Mouse (Mus musculus) forebrain, embryonic 14.5 days (tissue): Measurements from ENCODE around the gene Tstd1. TPM values are rescaled to one million over a fixed set of nuclear protein-coding genes. Genes with fewer than 3 reads are reported as not detected.

Source experiments
- ATAC-seq: fragments of 200-750 bp; cut with Nextera tagmentation; 2 replicates; pipeline ENCODE4 v1.8.0; 2017; ENCODE audit warnings: mild to moderate bottlenecking, moderate library complexity
- DNase-seq: peaks from one replicate; pipeline ENCODE4 v3.0.0-alpha.2; 2015; ENCODE audit warnings: low spot score
- H3K27ac ChIP-seq: fragments of 300-500 bp; sonication (generic); 2 replicates; pipeline ENCODE4 v1.5.1; 2014; ENCODE audit warnings: low read depth, mild to moderate bottlenecking, control low read depth, low read length, moderate library complexity
- H3K27me3 ChIP-seq: fragments of 300-500 bp; sonication (generic); replicated peaks from 2 replicates; pipeline ENCODE4 v1.6.1; 2014; ENCODE audit warnings: low read length, control low read depth, mixed read lengths; ENCODE audit not compliant: control insufficient read depth, insufficient read depth
- H3K36me3 ChIP-seq: fragments of 300-500 bp; sonication (generic); 2 replicates; pipeline ENCODE4 v1.6.1; 2014; ENCODE audit warnings: low read length, control low read depth; ENCODE audit not compliant: control insufficient read depth, insufficient read depth
- H3K4me1 ChIP-seq: fragments of 300-500 bp; sonication (generic); 2 replicates; pipeline ENCODE4 v1.6.1; 2014; ENCODE audit warnings: antibody characterized with exemption, low read length, control low read depth; ENCODE audit not compliant: control insufficient read depth, insufficient read depth
- H3K4me2 ChIP-seq: fragments of 300-500 bp; sonication (generic); 2 replicates; pipeline ENCODE4 v1.6.1; 2014; ENCODE audit warnings: mild to moderate bottlenecking, control low read depth, low read length
- H3K4me3 ChIP-seq: fragments of 300-500 bp; sonication (generic); 2 replicates; pipeline ENCODE4 v1.5.1; 2014; ENCODE audit warnings: low read depth, low read length, control low read depth
- H3K9ac ChIP-seq: fragments of 300-500 bp; sonication (generic); 2 replicates; pipeline ENCODE4 v1.6.1; 2014; ENCODE audit warnings: mild to moderate bottlenecking, low read length, control low read depth, moderate library complexity
- H3K9me3 ChIP-seq: fragments of 300-500 bp; sonication (generic); replicated peaks from 2 replicates; pipeline ENCODE4 v1.6.1; 2016; ENCODE audit warnings: low read length, control low read depth, mixed read lengths; ENCODE audit not compliant: control insufficient read depth
- WGBS: fragments of 180-500 bp; shearing (Covaris S2); extraction: QIAGEN DNeasy Blood & Tissue Kit; methylation state at CpG from one replicate; pipeline ENCODE4 v1.1.7; 2014; 5-methylcytosine and 5-hydroxymethylcytosine counted together
- polyA plus RNA-seq: library from polyadenylated mRNA; unstranded; fragments of >200 nt; fragmentation: Nextera tagmentation; extraction: Ambion mirVana; gene quantifications from 2 replicates; pipeline ENCODE4 v1.2.1, GENCODE M21; 2014

Tstd1 gene
- polyA plus RNA-seq, 1 experiment from 2014 or later = 4.5 TPM

DNA sequence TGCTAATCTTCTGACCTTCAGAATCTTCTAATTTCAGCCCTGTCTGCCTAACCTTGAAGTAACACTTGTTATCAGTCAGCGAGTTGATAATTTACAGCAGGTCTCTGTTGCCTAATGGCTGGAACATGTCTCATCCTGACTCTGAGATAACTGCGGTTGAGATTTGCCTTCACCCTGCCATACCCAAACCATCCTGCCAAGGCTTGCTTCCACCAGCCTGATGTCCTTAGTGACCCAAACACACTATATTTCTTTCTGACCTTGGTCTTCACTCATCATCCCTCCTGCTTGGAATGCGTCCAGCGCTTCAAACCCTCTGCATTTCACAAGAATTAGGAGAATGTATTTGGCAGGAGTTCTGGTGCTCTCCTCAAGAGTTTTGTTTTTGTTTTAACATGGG lies 6.5 kb downstream of the Tstd1 start:
- WGBS = 86% methylated on average over 4 of the region's 4 CpGs
- DNase-seq (no peak), ATAC-seq (no peak)
- Histone ChIP-seq H3K4me3 (no peak overlapping the region), H3K27ac (no peak overlapping the region), H3K9me3 (no peaks in the 10 kb centered on the region), H3K9ac (no peak overlapping the region), H3K4me2 (no peak overlapping the region), H3K36me3 (peaks cover 14% of the 10 kb centered on the region), H3K27me3 (no peaks in the 10 kb centered on the region), H3K4me1 (no peaks in the 10 kb centered on the region)

DNA sequence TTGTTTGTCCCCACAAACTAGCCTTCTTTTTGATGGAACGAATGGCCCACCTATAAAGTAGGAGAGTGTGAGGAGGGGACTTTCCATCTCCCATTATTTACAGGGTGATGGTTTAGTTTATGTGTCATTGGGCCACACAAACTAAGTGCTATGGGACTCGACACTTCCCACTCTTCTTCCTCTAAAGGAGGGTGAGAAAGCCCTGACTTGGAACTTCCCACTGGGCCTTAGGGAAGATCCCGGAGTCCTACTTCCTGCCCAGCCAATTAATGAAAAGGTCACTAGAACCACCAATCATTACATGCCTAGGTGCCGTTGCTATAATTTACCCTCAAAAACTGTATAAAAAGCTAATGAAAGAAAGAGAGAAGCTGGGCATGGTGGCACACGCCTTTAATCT lies 13.5 kb downstream of the Tstd1 start:
- H3K9ac ChIP-seq = no peak overlapping the region
- H3K9me3 ChIP-seq = no peaks in the 10 kb centered on the region
- WGBS = 81% methylated on average over 5 of the region's 5 CpGs
- H3K36me3 ChIP-seq = no peaks in the 10 kb centered on the region
- DNase-seq (no peak), ATAC-seq (no peak)
- peaks cover 6% of the 10 kb centered on the region; the same call in 1 of the 2 replicates for H3K27me3 ChIP-seq
- no peak overlapping the region for H3K27ac ChIP-seq
- no peaks in the 10 kb centered on the region for H3K4me1 ChIP-seq
- no peak overlapping the region for H3K4me2 ChIP-seq
- no peak overlapping the region for H3K4me3 ChIP-seq

DNA sequence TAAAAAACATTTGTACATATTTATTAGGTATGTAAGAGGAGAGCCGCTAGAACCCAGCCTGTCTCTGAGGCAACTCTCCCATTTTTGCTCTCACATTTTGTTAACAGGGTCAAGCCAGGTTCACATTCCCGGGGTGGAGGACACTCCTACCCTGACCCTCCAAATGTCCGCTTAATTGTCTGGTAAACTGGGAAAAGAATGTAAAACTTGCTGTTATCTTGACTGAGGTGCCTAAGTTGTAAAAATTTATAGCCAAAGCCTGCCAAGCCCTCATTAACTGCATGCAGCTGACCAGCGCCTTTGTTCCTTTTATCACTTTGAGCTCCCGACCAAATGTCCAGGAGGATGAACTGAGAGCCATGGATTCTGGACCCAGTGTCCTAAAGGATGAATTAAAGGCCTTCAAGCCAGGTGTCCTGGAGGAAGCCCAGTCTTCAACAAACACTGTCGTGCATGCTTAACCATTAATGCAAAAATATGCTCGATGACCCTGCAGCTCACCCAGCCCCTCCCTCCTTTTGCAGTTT lies 16.7 kb downstream of the Tstd1 start:
- no peaks in the 10 kb centered on the region for H3K9me3 ChIP-seq

DNA sequence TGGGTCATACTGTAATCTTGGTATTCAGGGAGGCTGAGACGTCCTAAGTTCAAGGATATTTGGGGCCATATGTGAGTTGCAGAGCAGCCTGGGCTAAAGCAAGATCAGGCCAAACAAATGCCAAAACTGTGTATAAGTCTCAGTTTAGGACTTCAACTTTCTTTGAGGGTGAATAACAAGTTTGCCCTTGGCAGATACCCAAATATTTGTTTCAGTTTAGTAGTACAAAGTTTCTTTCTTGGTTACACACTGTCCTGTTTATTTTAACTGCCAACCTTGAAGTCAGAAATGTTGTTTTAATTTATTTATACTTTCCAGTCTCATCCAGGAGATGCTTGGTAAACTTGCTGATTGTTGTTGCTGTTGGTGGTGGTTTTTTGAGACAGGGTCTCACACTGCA lies 17.3 kb downstream of the Tstd1 start:
- Histone ChIP-seq H3K9me3 (no peaks in the 10 kb centered on the region), H3K36me3 (no peaks in the 10 kb centered on the region), H3K27me3 (peaks cover 15% of the 10 kb centered on the region; the same call in 1 of the 2 replicates), H3K4me2 (no peak overlapping the region), H3K9ac (no peak overlapping the region), H3K4me1 (no peaks in the 10 kb centered on the region), H3K4me3 (no peak overlapping the region), H3K27ac (no peak overlapping the region)
- DNase-seq = no peak
- WGBS = 68% methylated on average over 1 of the region's 1 CpGs
- no peak for ATAC-seq

More for the DNA sequence above, 16.7 kb downstream of the Tstd1 start:
- Histone ChIP-seq H3K9ac (no peak overlapping the region), H3K4me1 (no peaks in the 10 kb centered on the region), H3K4me3 (no peak overlapping the region), H3K27ac (no peak overlapping the region), H3K36me3 (no peaks in the 10 kb centered on the region), H3K4me2 (no peak overlapping the region), H3K27me3 (peaks cover 15% of the 10 kb centered on the region; the same call in 1 of the 2 replicates)
- WGBS = 80% methylated on average over 7 of the region's 7 CpGs
- DNase-seq (no peak), ATAC-seq (no peak)

DNA sequence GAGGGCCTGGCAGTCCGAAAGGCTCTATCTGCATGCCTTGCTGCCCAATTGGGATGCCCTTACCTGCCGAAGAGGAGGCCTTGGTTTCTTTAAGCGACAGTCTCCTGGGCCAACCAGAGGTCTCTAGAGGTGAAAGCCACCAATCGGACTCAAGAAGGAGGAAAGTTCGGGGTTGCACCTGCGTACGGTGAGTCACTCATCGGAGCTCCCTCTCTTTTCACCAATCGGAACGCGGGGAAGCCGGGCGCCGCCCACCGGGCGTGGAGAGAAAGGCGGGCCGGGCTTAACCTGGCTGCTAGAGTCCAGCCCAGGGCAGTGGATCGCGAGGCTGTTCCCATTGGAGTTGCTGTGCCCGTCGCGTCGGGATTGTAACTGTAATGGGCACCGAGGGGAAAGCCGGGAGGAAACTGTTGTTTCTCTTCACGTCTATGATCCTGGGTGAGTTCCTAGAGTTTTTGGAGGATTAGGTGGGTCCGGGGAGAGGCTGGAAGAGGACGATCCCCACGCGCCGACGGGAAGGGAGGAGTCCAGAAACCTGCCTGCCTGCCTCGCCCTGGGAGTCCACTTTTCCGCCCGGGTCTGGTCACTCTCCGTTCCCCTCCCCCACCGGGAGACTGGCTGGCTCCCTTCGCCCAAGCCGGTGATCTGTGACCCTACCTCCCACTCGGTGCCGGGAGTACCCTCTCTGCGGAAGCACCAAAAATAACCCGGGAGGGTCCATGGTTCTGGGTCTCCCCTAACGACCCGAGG lies 18.8 kb downstream of the Tstd1 start, which contains the start of gene F11r:
Gene F11r, plus strand, starts transcription at position 272 of the 750 bp plus-strand sequence.
- Histone ChIP-seq H3K9ac (peak within 1 kb of the TSS; percentile 18; the same call in 1 of the 2 replicates), H3K27ac (no peak within 1 kb of the TSS), H3K36me3 (no peaks in the 10 kb centered on the region), H3K4me2 (peak within 1 kb of the TSS; percentile 49), H3K9me3 (no peaks in the 10 kb centered on the region), H3K4me3 (peak within 1 kb of the TSS; percentile 27), H3K27me3 (peaks cover 15% of the 10 kb centered on the region; the same call in 1 of the 2 replicates), H3K4me1 (no peaks in the 10 kb centered on the region)
- WGBS = under 1% methylated on average over 46 of the region's 46 CpGs
- DNase-seq (peak; percentile 26), ATAC-seq (peak; percentile 62)

DNA sequence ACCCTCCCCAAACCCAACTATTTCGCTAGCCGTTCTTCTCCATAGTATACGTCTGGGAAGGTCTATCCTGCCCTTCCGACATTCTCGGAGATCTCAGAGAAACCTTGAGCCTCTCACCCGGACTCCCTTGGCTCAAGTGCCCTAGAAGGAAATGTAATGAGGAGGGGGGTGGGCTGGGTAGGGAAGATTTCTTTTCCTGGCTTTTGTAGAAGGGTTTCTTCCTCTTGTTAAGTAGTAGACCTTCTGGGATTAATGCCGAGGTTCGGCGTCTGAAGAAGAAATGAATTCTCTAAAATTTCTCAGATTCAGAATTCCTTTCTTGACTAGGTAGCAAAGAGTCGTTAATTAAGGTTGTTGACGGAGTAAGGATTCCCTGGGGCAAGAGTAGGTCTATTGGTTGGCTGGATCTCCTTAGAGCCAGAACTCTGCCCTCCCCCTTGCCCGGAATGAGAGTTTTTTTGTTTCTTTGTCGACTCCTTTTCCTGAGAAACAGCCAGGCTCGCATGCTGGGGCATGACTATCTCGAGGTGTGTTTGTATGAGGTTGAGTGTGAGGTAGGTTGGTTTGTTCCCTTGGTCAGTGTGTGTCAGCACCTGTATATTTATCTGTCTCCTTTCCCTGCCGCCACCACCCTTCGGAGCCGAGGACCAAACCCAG lies 19.5 kb downstream of the Tstd1 start:
- WGBS = 5% methylated on average over 18 of the region's 18 CpGs
- Histone ChIP-seq H3K36me3 (no peaks in the 10 kb centered on the region), H3K27me3 (peaks cover 15% of the 10 kb centered on the region; the same call in 1 of the 2 replicates), H3K27ac (no peak overlapping the region), H3K9me3 (no peaks in the 10 kb centered on the region), H3K9ac (peak overlapping the region; percentile 18; the same call in 1 of the 2 replicates), H3K4me2 (peak overlapping the region; percentile 49), H3K4me3 (peak overlapping the region; percentile 27), H3K4me1 (no peaks in the 10 kb centered on the region)
- ATAC-seq (no peak), DNase-seq (no peak)

DNA sequence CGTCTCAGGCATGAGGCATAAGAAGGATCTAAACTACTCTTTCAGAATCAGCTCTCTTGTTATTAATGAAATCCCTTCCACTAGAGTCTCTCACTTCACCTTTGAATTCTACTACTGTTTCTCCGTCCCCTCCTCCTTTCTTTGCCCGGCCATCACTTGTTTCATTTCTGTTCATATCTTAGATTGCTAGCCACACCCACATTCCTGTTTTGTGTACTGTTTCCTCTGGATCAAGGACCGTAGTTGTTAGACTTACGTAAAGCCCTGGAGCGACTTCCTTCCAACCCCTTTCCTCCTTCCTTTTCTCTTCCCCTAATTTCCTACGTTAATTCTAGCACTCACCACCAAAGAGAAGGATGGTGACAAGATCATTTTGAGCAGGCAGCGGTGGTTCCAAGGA lies 20.4 kb downstream of the Tstd1 start:
- Histone ChIP-seq H3K4me3 (no peak overlapping the region), H3K27ac (no peak overlapping the region), H3K4me1 (no peaks in the 10 kb centered on the region), H3K9me3 (0 out of 2 replicates have a peak, but pooled peaks cover 3% of the 10 kb centered on the region), H3K27me3 (peaks cover 15% of the 10 kb centered on the region; the same call in 1 of the 2 replicates), H3K9ac (no peak overlapping the region), H3K4me2 (no peak overlapping the region), H3K36me3 (no peaks in the 10 kb centered on the region)
- no peak for DNase-seq
- ATAC-seq = no peak
- 55% methylated on average over 8 of the region's 8 CpGs for WGBS

DNA sequence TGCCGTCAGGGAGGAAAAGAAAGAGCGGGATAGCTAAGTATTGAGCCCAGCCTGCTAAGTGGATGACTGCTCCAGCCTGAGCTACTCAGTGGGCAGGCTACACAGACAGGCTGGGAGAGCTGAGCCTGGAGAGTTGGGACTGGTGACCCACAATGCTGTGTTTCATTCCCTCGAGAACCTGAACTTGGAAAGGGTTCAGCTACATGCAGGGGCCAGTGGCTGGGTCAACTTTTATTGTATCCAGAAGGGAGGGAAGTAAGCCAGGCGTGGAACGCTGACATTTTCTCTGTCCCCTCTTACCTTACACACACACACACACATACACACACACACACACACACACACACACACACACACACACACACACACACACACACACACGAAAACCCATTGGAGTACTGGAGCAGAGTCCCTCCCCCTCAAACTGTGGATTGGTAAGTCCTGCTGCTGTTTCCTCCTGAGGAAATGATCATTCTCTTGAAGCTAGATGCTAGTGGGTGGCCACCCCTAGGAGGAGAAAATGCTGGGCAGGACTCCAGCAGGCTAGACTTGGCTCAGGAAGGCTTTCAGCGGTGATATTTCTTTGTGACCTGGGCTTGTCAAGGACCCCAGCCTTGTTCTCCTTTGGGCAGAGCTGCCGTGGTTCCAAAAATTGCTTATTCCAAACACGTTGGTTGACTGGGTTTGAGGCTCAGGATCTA lies 21.5 kb downstream of the Tstd1 start:
- no peak overlapping the region for H3K4me3 ChIP-seq
- no peaks in the 10 kb centered on the region for H3K4me1 ChIP-seq
- H3K27ac ChIP-seq = no peak overlapping the region
- no peak overlapping the region for H3K4me2 ChIP-seq
- H3K27me3 ChIP-seq = peaks cover 15% of the 10 kb centered on the region; the same call in 1 of the 2 replicates
- H3K9ac ChIP-seq = no peak overlapping the region
- H3K36me3 ChIP-seq = no peaks in the 10 kb centered on the region
- 0 out of 2 replicates have a peak, but pooled peaks cover 3% of the 10 kb centered on the region for H3K9me3 ChIP-seq
- WGBS = 57% methylated on average over 9 of the region's 9 CpGs
- DNase-seq (peak; percentile 35), ATAC-seq (peak; percentile 45)
